Mouse (Mus musculus) midbrain, embryonic 12.5 days (tissue): ENCODE measurements around the gene Chrm5. TPM values are rescaled to one million over a fixed set of nuclear protein-coding genes. Genes with fewer than 3 reads are reported as not detected.

ENCODE experiments used
- ATAC-seq: fragments of 200-750 bp; cut with Nextera tagmentation; 2 replicates; pipeline ENCODE4 v1.8.0; 2017; ENCODE audit warnings: low read depth, moderate TSS enrichment, moderate library complexity; ENCODE audit not compliant: low FRiP score
- H3K27ac ChIP-seq: fragments of 300-500 bp; sonication (generic); replicated peaks from 2 replicates; pipeline ENCODE4 v1.5.1; 2016; ENCODE audit warnings: mild to moderate bottlenecking
- H3K27me3 ChIP-seq: fragments of 300-500 bp; sonication (generic); 2 replicates; pipeline ENCODE4 v1.6.1; 2016; ENCODE audit warnings: mild to moderate bottlenecking
- H3K36me3 ChIP-seq: fragments of 300-500 bp; sonication (generic); 2 replicates; pipeline ENCODE4 v1.6.1; 2016
- H3K4me1 ChIP-seq: fragments of 300-500 bp; sonication (generic); 2 replicates; pipeline ENCODE4 v1.6.1; 2016
- H3K4me2 ChIP-seq: fragments of 300-500 bp; sonication (generic); replicated peaks from 2 replicates; pipeline ENCODE4 v1.6.1; 2016; ENCODE audit warnings: mild to moderate bottlenecking, moderate library complexity
- H3K4me3 ChIP-seq: fragments of 300-500 bp; sonication (generic); 2 replicates; pipeline ENCODE4 v1.5.1; 2016; ENCODE audit warnings: mild to moderate bottlenecking
- H3K9ac ChIP-seq: fragments of 300-500 bp; sonication (generic); replicated peaks from 2 replicates; pipeline ENCODE4 v1.6.1; 2016; ENCODE audit warnings: mild to moderate bottlenecking, moderate library complexity
- H3K9me3 ChIP-seq: fragments of 300-500 bp; sonication (generic); 2 replicates; pipeline ENCODE4 v1.6.1; 2016; ENCODE audit warnings: mild to moderate bottlenecking
- WGBS: fragments of 180-500 bp; shearing (Covaris S2); methylation state at CpG from one replicate; pipeline ENCODE4 v1.1.7; 2016; 5-methylcytosine and 5-hydroxymethylcytosine counted together
- polyA plus RNA-seq: library from polyadenylated mRNA; unstranded; fragments of >200 nt; fragmentation: Nextera tagmentation; extraction: Ambion mirVana; gene quantifications from 2 replicates; pipeline ENCODE4 v1.2.1, GENCODE M21; 2016

The Chrm5 gene
- polyA plus RNA-seq = 0.18 TPM in 1 of 2 replicates, not detected in the other

- ATAC-seq = no peak
- Histone ChIP-seq H3K27ac (no peak within 1 kb of the TSS), H3K9ac (no peak within 1 kb of the TSS), H3K36me3 (no peaks in the 10 kb centered on the region), H3K27me3 (0 out of 2 replicates have a peak, but pooled peaks cover 4% of the 10 kb centered on the region), H3K9me3 (no peaks in the 10 kb centered on the region), H3K4me1 (no peaks in the 10 kb centered on the region), H3K4me2 (no peak within 1 kb of the TSS), H3K4me3 (no peak within 1 kb of the TSS)
- WGBS = 95% methylated on average over 5 of the region's 5 CpGs
Measured at GRCm38 (mm10) chr2:112480669-112481068, at the start of gene Chrm5. TSS of gene Chrm5 (minus strand) at chr2:112480769.

DNA sequence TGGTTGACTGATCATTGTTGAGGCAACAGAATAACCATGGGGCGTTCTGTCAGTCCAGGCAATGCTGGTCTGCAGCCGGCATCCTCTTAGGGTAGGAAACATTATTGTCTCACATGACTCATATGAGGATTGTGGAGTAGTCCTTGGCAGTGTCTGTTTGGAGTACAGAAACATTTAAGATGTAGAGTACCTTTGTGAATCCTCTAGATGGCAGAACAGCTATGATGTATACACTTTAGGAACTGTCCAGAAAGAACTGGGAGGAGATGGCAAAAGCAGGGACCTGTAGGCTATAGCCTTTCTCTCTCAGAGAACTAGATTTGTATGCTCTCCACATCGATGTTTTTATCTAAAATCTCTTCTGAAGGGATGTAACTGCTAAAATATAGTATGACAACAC, 46.4 kb upstream of the Chrm5 start:
- no peaks in the 10 kb centered on the region for H3K27me3 ChIP-seq
- no peak overlapping the region for H3K27ac ChIP-seq
- H3K9me3 ChIP-seq = no peaks in the 10 kb centered on the region
- WGBS = 89% methylated on average over 3 of the region's 3 CpGs
- ATAC-seq = no peak
- no peak overlapping the region for H3K4me3 ChIP-seq
- no peak overlapping the region for H3K9ac ChIP-seq
- no peaks in the 10 kb centered on the region for H3K4me1 ChIP-seq
- H3K36me3 ChIP-seq = no peaks in the 10 kb centered on the region
- H3K4me2 ChIP-seq = no peak overlapping the region

GRCm38 (mm10) chr2:112520526-112521482, 40.2 kb upstream of the Chrm5 start:
- Histone ChIP-seq H3K4me2 (no peak overlapping the region), H3K27ac (no peak overlapping the region), H3K27me3 (no peaks in the 10 kb centered on the region), H3K9ac (no peak overlapping the region), H3K4me1 (no peaks in the 10 kb centered on the region), H3K36me3 (no peaks in the 10 kb centered on the region), H3K9me3 (no peaks in the 10 kb centered on the region), H3K4me3 (no peak overlapping the region)
- ATAC-seq = no peak
- 87% methylated on average over 4 of the region's 4 CpGs for WGBS

- Histone ChIP-seq H3K36me3 (no peaks in the 10 kb centered on the region), H3K27me3 (no peaks in the 10 kb centered on the region), H3K9me3 (no peaks in the 10 kb centered on the region), H3K4me2 (no peak overlapping the region), H3K4me1 (no peaks in the 10 kb centered on the region), H3K4me3 (no peak overlapping the region), H3K27ac (no peak overlapping the region), H3K9ac (no peak overlapping the region)
- ATAC-seq = no peak
Measured at GRCm38 (mm10) chr2:112518541-112518940, 38.0 kb upstream of the Chrm5 start.

GRCm38 (mm10) chr2:112517218-112517617, 36.6 kb upstream of the Chrm5 start:
- Histone ChIP-seq H3K9me3 (no peaks in the 10 kb centered on the region), H3K4me2 (no peak overlapping the region), H3K4me3 (no peak overlapping the region), H3K9ac (no peak overlapping the region), H3K27ac (no peak overlapping the region), H3K36me3 (no peaks in the 10 kb centered on the region), H3K27me3 (no peaks in the 10 kb centered on the region), H3K4me1 (no peaks in the 10 kb centered on the region)
- 89% methylated on average over 3 of the region's 3 CpGs for WGBS
- ATAC-seq = no peak

- H3K4me2 ChIP-seq = no peak overlapping the region
- H3K4me1 ChIP-seq = no peaks in the 10 kb centered on the region
- WGBS = 70% methylated on average over 3 of the region's 3 CpGs
- no peak for ATAC-seq
- no peak overlapping the region for H3K9ac ChIP-seq
- H3K4me3 ChIP-seq = no peak overlapping the region
- no peaks in the 10 kb centered on the region for H3K27me3 ChIP-seq
- no peaks in the 10 kb centered on the region for H3K9me3 ChIP-seq
- no peak overlapping the region for H3K27ac ChIP-seq
- H3K36me3 ChIP-seq = no peaks in the 10 kb centered on the region
Measured at GRCm38 (mm10) chr2:112516728-112517127, 36.2 kb upstream of the Chrm5 start.

DNA sequence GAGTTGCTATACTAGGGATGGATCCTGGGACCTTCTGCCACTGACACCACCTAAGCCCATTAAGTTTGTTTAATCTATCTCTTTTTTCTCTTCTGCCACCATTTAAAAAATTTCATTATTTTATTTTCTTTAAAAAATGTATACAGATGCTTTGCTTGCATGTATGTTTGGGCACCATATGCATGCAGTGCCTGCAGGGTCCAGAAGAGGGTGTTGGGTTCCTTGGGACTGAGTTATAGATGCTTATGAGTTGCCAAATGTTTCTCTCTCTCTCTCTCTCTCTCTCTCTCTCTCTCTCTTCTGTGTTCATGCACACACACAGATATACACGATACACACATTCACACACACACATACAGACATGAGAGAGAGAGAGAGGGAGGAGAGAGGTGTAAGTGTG, 32.5 kb upstream of the Chrm5 start:
- Histone ChIP-seq H3K9ac (no peak overlapping the region), H3K4me2 (no peak overlapping the region), H3K9me3 (no peaks in the 10 kb centered on the region), H3K36me3 (no peaks in the 10 kb centered on the region), H3K27me3 (no peaks in the 10 kb centered on the region), H3K4me3 (no peak overlapping the region), H3K4me1 (no peaks in the 10 kb centered on the region; the same call in 1 of the 2 replicates), H3K27ac (no peak overlapping the region)
- WGBS = 75% methylated on average over 1 of the region's 1 CpGs
- no peak for ATAC-seq

GRCm38 (mm10) chr2:112510140-112510539, 29.6 kb upstream of the Chrm5 start:
- Histone ChIP-seq H3K27me3 (peaks cover 5% of the 10 kb centered on the region), H3K4me1 (no peaks in the 10 kb centered on the region; the same call in 1 of the 2 replicates), H3K4me3 (no peak overlapping the region), H3K27ac (no peak overlapping the region), H3K9me3 (no peaks in the 10 kb centered on the region), H3K4me2 (no peak overlapping the region), H3K9ac (no peak overlapping the region), H3K36me3 (no peaks in the 10 kb centered on the region)
- WGBS = 82% methylated on average over 4 of the region's 4 CpGs
- no peak for ATAC-seq

GRCm38 (mm10) chr2:112507444-112507843, 26.9 kb upstream of the Chrm5 start:
- no peak for ATAC-seq

GRCm38 (mm10) chr2:112506841-112507435, 26.4 kb upstream of the Chrm5 start:
- no peak for ATAC-seq
- Histone ChIP-seq H3K36me3 (no peaks in the 10 kb centered on the region), H3K4me3 (no peak overlapping the region), H3K27me3 (peaks cover 5% of the 10 kb centered on the region), H3K4me2 (no peak overlapping the region), H3K9ac (no peak overlapping the region), H3K4me1 (no peaks in the 10 kb centered on the region; the same call in 1 of the 2 replicates), H3K27ac (no peak overlapping the region), H3K9me3 (no peaks in the 10 kb centered on the region)
- WGBS = 81% methylated on average over 5 of the region's 5 CpGs

More at GRCm38 (mm10) chr2:112507444-112507843, 26.9 kb upstream of the Chrm5 start:
- WGBS = 87% methylated on average over 1 of the region's 1 CpGs
- Histone ChIP-seq H3K27ac (no peak overlapping the region), H3K9me3 (no peaks in the 10 kb centered on the region), H3K4me1 (no peaks in the 10 kb centered on the region; the same call in 1 of the 2 replicates), H3K4me2 (no peak overlapping the region), H3K36me3 (no peaks in the 10 kb centered on the region), H3K9ac (no peak overlapping the region), H3K4me3 (no peak overlapping the region), H3K27me3 (peaks cover 5% of the 10 kb centered on the region)

DNA sequence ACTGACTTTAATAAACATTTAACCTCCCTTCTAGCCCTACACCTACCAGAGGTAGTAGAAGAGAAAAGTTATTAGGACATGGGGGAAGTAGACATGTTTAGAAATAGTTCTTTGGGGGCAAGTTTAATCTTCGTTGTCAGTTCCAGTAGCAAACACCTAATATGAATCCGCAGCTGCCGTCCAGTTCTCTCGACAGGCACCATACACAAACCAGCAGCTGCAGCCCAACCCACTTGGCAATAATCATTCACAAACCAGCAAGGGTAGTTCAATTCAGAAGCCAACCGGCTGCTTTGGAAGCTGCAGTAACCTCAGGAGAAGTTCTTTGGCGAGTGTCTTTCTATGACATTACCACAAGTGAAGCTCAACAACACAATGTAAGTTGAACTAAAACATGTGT, 23.4 kb upstream of the Chrm5 start:
- Histone ChIP-seq H3K27ac (no peak overlapping the region), H3K9me3 (no peaks in the 10 kb centered on the region), H3K36me3 (no peaks in the 10 kb centered on the region), H3K4me2 (no peak overlapping the region), H3K4me3 (no peak overlapping the region), H3K27me3 (peaks cover 5% of the 10 kb centered on the region), H3K9ac (no peak overlapping the region), H3K4me1 (no peaks in the 10 kb centered on the region; the same call in 1 of the 2 replicates)
- ATAC-seq = no peak
- WGBS = 91% methylated on average over 6 of the region's 6 CpGs

- ATAC-seq = peak; percentile 95
- Histone ChIP-seq H3K4me2 (no peak overlapping the region), H3K36me3 (no peaks in the 10 kb centered on the region), H3K4me3 (no peak overlapping the region), H3K27me3 (peaks cover 5% of the 10 kb centered on the region), H3K27ac (no peak overlapping the region), H3K9ac (no peak overlapping the region), H3K4me1 (no peaks in the 10 kb centered on the region), H3K9me3 (no peaks in the 10 kb centered on the region)
- 4% methylated on average over 6 of the region's 6 CpGs for WGBS
Measured at GRCm38 (mm10) chr2:112501209-112501608, 20.6 kb upstream of the Chrm5 start.
